Mouse (Mus musculus): ENCODE data around the gene Mcm2.

Mcm2 gene

DNA sequence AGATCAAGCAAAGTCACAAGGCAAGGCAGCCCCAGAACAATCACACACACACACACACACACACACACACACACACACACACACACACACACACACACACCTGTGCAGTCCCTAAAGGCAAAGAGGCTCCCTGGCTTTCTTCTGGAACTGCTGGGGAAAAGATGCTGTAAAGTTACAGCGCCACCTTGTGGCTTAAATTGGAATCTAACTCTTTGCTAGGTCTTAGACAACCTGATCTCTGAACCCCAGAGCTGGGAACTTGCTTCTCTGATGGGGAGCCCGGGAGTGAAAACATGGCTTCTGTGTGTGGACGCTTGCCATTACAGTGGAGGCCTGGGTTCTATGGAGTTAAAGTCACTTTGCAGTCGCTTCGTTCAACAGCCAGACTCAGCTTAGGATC is 42.9 kb downstream of the Mcm2 start:
- in situ Hi-C loops (cut with MboI, MseI), result loop anchor here in 1 of 2 experiments (5.0 to 25.0 kb wide), 2 partner anchors 303 to 668 kb away; partner anchors contain the start of gene Gata2

- in situ Hi-C loops (cut with MboI, MseI), result loop anchor here in 1 of 2 experiments (25.0 kb wide), 1 partner anchor 667 kb away; the partner anchor contains the start of gene Gata2
These were observed 44.1 kb downstream of the Mcm2 start for GRCm38 (mm10) chr6:88854509-88854908.

- in situ Hi-C loops (cut with MboI, MseI), result loop anchor here in 1 of 2 experiments (25.0 kb wide), 1 partner anchor 663 kb away; the partner anchor contains the start of gene Gata2
These were observed 48.5 kb downstream of the Mcm2 start for GRCm38 (mm10) chr6:88850034-88850433.

DNA sequence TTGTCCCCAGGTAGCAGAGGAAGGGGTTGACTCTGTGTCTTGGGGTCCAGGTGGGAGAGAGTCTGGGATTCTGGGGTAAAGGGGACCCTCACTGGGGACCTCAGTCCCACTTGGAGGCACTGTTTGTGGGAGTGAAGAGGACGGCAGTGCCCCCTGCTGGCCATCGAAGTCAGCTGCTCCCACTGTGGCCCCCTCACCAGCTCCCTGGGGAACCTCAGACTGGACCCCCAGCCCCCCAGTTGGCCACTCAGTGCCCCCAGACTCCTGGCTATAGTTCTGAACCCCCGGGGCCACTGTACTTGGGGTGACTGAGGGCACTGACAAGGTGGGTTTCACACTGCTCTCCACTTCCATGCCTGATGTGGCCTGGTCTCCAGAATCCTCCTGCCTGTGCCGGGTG is 49.3 kb downstream of the Mcm2 start:
- in situ Hi-C loops (cut with MboI, MseI), result loop anchor here in 1 of 2 experiments (5.0 to 10.0 kb wide), 2 partner anchors 297 to 404 kb away; partner anchors contain the start of gene Eefsec

GRCm38 (mm10) chr6:88847571-88847970 is 51.0 kb downstream of the Mcm2 start:
- in situ Hi-C loops (cut with MboI, MseI), result loop anchor here in 1 of 2 experiments (5.0 to 10.0 kb wide), 2 partner anchors 295 to 403 kb away; partner anchors contain the start of gene Eefsec

DNA sequence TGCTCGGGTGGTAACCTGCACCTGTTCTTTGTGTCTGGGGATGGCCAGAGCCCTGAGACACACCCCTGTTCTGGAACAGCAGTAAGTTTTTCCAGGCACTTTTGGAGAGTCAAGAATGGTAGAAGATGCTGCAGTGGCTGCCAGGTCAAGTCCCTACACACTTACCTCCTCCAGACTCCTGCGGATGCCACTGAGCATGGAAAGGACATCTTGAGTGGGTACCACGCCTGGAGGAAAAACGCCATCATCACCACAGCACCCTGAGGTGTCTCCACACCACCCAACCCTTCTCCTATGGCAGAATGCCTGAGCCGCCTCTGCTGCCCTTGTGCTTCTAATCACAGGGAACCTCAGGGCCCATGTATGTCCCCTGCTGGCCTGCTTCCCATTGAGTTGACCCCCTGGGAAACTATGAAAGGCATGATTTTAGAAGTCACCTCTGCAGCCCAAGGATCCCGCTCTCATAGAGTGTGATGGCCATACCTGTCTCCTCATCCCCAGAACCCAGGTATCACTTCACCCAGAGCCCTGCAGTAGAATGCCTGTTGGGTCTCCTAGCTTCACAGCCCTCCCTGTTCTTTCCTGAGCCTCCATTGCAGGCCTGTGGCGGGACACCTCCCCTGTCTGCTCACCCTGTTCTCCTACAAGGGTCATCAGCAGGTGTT is 53.5 kb downstream of the Mcm2 start:
- in situ Hi-C loops (cut with MboI, MseI), result loop anchor here in 1 of 2 experiments (5.0 to 10.0 kb wide), 2 partner anchors 293 to 400 kb away; partner anchors contain the start of gene Eefsec

GRCm38 (mm10) chr6:88843781-88844725 is 54.5 kb downstream of the Mcm2 start:
- in situ Hi-C loops (cut with MboI, MseI), result loop anchor here in 1 of 2 experiments (10.0 kb wide), 1 partner anchor 399 kb away; the partner anchor contains the start of gene Eefsec

- in situ Hi-C loops (cut with MboI, MseI), result loop anchor here in 1 of 2 experiments (10.0 kb wide), 1 partner anchor 398 kb away; the partner anchor contains the start of gene Eefsec
These were observed 55.3 kb downstream of the Mcm2 start for GRCm38 (mm10) chr6:88843241-88843640.

GRCm38 (mm10) chr6:88842731-88843151 is 55.8 kb downstream of the Mcm2 start:
- in situ Hi-C loops (cut with MboI, MseI), result loop anchor here in 1 of 2 experiments (10.0 kb wide), 1 partner anchor 398 kb away; the partner anchor contains the start of gene Eefsec

DNA sequence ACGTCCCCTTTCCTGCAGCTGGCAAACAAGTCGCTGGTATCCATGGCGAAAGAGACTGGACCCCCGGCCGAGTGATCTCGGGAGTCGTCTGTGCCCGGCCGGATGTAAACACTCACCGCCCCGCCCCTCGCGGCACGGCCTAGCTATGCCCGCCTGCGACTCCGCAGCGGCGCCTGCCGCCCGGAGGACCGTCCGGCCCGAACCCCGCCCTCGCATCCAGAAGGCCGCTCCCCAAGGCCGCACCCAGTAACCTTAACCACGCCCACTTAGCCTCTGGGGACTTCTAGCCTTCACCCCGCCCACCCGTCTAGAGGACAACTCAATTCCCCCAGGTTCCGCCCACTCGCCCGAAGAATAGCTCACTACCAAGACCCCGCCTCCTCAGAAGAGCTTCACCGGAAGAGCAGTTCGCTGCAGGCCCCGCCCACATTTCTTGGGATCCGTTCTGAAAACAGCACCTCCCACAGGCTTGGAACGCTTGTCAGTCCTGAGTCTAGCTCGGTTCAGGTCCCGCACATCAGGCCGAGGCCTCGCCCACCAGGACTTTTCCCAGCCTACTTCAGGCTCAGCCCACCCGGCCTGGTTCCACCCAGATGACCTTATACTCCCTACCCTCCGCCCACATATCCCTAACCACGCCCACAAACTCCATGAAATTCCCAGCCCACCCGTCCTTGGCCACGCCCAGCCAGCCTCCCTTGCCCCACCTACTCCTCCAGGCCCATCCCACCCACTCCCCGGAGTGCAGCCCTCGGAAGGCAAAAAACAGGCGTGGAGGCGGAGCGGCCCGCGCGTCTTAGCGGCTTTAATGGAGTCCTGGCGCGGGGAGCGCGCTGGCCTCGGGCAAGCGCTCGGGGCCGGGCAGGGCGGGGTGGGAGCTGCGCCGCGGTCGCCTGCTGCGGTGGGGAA is 56.5 kb downstream of the Mcm2 start, which contains the start of gene Abtb1:
Abtb1 (minus strand) TSS at position 204 of the 909 bp plus-strand sequence.
- in situ Hi-C loops (cut with MboI, MseI), result loop anchor here in 1 of 2 experiments (10.0 kb wide), 1 partner anchor 397 kb away; the partner anchor contains the start of gene Eefsec

DNA sequence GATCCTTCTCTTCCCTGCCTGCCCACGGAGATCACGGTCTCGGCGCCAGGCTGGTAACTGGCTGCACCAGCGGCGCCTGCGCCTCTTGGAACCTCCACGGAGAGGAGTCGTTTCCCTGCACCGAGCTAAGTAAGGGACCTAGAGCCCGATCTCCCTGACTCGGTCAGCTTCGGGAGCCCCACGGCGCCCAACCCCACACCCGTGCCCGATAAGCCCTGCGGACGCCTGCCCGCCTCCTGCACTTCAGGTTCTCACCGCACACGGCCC is 57.1 kb downstream of the Mcm2 start:
- in situ Hi-C loops (cut with MboI, MseI), result loop anchor here in 1 of 2 experiments (10.0 kb wide), 1 partner anchor 397 kb away; the partner anchor contains the start of gene Eefsec

DNA sequence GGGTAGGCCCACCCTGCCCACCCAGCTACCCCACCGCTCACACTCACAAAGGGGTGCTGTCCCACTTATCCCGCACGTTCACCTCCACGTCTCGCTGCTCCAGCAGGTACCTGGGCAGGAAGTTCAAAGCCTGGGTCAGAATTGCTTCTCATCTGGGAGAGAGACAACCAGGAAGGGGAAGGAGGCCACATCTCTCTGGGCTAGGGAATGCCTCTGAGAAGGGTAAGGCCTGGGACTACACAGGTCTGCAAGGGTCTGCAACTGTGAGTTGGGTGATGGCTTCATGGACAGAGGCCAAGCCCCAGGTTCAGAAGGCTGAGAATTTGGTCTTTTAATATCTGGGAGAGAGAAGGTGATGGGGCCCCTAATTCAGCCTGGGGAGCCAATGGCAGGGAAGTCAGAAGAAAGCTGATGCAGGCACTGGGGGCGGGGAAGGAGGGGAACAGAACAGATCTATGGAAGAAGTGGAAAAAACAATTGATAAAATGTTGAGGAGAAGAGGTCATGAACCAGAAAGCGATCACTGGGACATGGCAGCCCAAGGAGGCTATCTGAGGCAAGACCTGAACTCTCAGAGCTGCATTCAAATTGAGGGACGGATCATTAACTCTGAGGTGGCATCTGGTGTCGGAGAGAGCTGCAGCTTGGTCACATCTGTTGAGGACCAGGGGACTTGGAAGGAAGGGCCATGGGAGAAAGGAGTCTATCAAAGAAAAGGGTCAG is 57.6 kb downstream of the Mcm2 start:
- in situ Hi-C loops (cut with MboI, MseI), result loop anchor here in 1 of 2 experiments (10.0 kb wide), 1 partner anchor 396 kb away; the partner anchor contains the start of gene Eefsec

GRCm38 (mm10) chr6:88840211-88840610 is 58.4 kb downstream of the Mcm2 start:
- in situ Hi-C loops (cut with MboI, MseI), result loop anchor here in 1 of 2 experiments (10.0 kb wide), 1 partner anchor 395 kb away; the partner anchor contains the start of gene Eefsec

- in situ Hi-C loops (cut with MboI, MseI), result no loop called here
These were observed 59.2 kb downstream of the Mcm2 start for GRCm38 (mm10) chr6:88839135-88839970.

- in situ Hi-C loops (cut with MboI, MseI), result no loop called here
These were observed 60.0 kb downstream of the Mcm2 start for GRCm38 (mm10) chr6:88838613-88839012.

GRCm38 (mm10) chr6:88837999-88838398 is 60.6 kb downstream of the Mcm2 start:
- in situ Hi-C loops (cut with MboI, MseI), result no loop called here

DNA sequence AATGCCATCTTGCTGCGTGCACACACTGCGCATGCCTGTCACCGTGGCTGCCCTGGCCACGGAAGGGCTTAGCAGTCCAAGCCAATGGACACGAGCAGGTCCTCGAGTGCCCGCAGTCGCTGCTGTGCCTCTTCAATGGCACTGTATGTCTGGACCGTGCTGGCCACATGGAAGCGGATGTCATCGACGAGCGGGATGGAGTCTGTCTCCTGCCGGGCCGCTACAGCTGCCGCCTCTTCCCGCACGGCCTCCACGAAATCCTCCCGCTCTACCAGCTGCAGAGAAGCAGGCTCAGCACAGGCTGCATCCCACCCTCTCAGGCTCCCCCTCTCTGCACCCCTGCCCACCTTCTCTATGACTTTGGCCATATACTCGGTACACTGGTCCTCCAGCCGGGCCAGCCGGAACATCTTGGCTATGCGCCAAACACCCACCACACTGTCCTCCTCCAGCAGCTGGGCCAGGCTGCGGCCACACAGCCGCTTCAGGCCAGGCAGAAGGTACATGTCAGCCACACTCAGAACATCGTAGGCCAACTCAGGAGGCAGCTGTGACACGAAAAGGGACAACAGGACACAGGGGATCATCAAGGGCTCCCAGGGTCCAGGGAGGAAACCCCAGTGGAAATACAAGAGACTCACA is 62.3 kb downstream of the Mcm2 start:
- in situ Hi-C loops (cut with MboI, MseI), result no loop called here

DNA sequence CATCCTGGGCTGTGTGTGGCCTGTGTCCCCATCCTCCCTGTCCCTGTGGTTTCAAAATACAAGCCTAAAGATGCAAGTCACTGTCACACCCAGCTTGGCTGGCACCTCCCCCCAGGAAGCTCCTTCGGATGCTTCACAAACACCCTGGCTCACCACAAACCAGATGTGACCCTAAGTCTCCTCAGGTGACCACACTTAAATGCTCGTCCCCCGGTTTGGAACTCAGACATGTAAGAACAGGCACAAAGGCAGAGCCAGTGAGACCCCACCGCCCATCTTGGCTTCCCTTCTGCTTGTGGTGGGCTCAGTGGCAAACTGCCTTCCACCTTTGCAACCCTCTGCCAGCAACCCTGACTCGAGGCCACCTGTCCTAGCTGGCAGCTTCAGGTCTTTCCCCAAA is 63.5 kb downstream of the Mcm2 start:
- in situ Hi-C loops (cut with MboI, MseI), result no loop called here
